Mouse (Mus musculus) liver, embryonic 14.5 days (tissue): ENCODE data around the gene Poll. TPM values are rescaled to one million over a fixed set of nuclear protein-coding genes. Genes with fewer than 3 reads are reported as not detected.

ENCODE experiments used
- ATAC-seq: fragments of 200-750 bp; cut with Nextera tagmentation; 2 replicates; pipeline ENCODE4 v1.8.0; 2017; ENCODE audit warnings: moderate number of reproducible peaks, mild to moderate bottlenecking, moderate library complexity; ENCODE audit not compliant: insufficient read depth
- DNase-seq, 3 experiments: peaks; one replicate each; pipeline ENCODE4 v3.0.0-alpha.2; 2012 to 2013; ENCODE audit warnings: low read depth in 3 of 3, low spot score in 3 of 3
- H3K27ac ChIP-seq: fragments of 300-500 bp; sonication (generic); 2 replicates; pipeline ENCODE4 v1.5.1; 2014; ENCODE audit warnings: moderate library complexity, mild to moderate bottlenecking, control low read depth, inconsistent platforms
- H3K27me3 ChIP-seq: fragments of 300-500 bp; sonication (generic); 2 replicates; pipeline ENCODE4 v1.6.1; 2014; ENCODE audit warnings: mild to moderate bottlenecking, low read length, moderate library complexity; ENCODE audit not compliant: control insufficient read depth, insufficient read depth
- H3K36me3 ChIP-seq: fragments of 300-500 bp; sonication (generic); replicated peaks from 2 replicates; pipeline ENCODE4 v1.6.1; 2014; ENCODE audit warnings: low read depth; ENCODE audit not compliant: control insufficient read depth, insufficient read depth
- H3K4me1 ChIP-seq, 2 experiments: fragments of 200-500 bp in 1 of 2; fragments of 300-500 bp in 1 of 2; sonication (generic) in 1 of 2; replicated peaks; 2 replicates each; pipeline ENCODE4 v1.6.1; 2012 to 2014; ENCODE audit warnings: antibody characterized with exemption in 1 of 2, inconsistent platforms in 1 of 2, low read length in 1 of 2; ENCODE audit not compliant: control insufficient read depth in 2 of 2, insufficient read depth in 2 of 2
- H3K4me2 ChIP-seq: fragments of 300-500 bp; sonication (generic); 2 replicates; pipeline ENCODE4 v1.6.1; 2014; ENCODE audit warnings: low read depth, mild to moderate bottlenecking, control low read depth, moderate library complexity
- H3K4me3 ChIP-seq, 2 experiments: fragments of 200-500 bp in 1 of 2; fragments of 300-500 bp in 1 of 2; sonication (generic) in 1 of 2; 2 replicates each; pipeline ENCODE4 v1.5.1; 2012 to 2014; ENCODE audit warnings: low read depth in 2 of 2, low read length in 2 of 2, mild to moderate bottlenecking in 2 of 2, control low read depth in 1 of 2, inconsistent platforms in 1 of 2, moderate library complexity in 1 of 2; ENCODE audit not compliant: insufficient read depth in 1 of 2
- H3K9ac ChIP-seq: fragments of 300-500 bp; sonication (generic); replicated peaks from 2 replicates; pipeline ENCODE4 v1.6.1; 2014; ENCODE audit warnings: mild to moderate bottlenecking, control low read depth, moderate library complexity
- H3K9me3 ChIP-seq: fragments of 300-500 bp; sonication (generic); 2 replicates; pipeline ENCODE4 v1.6.1; 2016; ENCODE audit warnings: low read length, mixed read lengths; ENCODE audit not compliant: control insufficient read depth
- CTCF ChIP-seq: IDR thresholded peaks from 2 replicates; pipeline ENCODE4 v1.5.1; 2016; ENCODE audit warnings: antibody characterized with exemption, low read depth, control low read depth
- EP300 ChIP-seq: IDR thresholded peaks from 2 replicates; pipeline ENCODE4 v1.6.1; 2016; ENCODE audit warnings: antibody characterized with exemption, low read depth
- WGBS: fragments of 180-500 bp; shearing (Covaris S2); extraction: QIAGEN DNeasy Blood & Tissue Kit; methylation state at CpG from one replicate; pipeline ENCODE4 v1.1.7; 2014; ENCODE audit not compliant: insufficient replicate concordance; 5-methylcytosine and 5-hydroxymethylcytosine counted together
- polyA plus RNA-seq, 2 experiments: library from polyadenylated mRNA; depleted of rRNA in 1 of 2; stranded (reverse) in 1 of 2; unstranded in 1 of 2; fragments of >200 nt; fragmentation: Nextera tagmentation in 1 of 2; extraction: Ambion mirVana in 1 of 2; gene quantifications; 2 replicates each; pipeline versions ENCODE4 v1.2.1 to v1.2.3; 2012 to 2014

The Poll gene
- polyA plus RNA-seq, 2 experiments: 3.7 to 4.1 TPM

GRCm38 (mm10) chr19:45531554-45531953, 28.8 kb downstream of the Poll start:
- WGBS: 88% methylated on average over 6 of the region's 6 CpGs
- Histone ChIP-seq H3K36me3 (peaks cover 28% of the 10 kb centered on the region), H3K4me3 (no peak overlapping the region), H3K4me1 (peaks cover 0 to 19% of the 10 kb centered on the region in 2 experiments; a peak in 3 of 4 replicates), H3K4me2 (no peak overlapping the region), H3K27me3 (no peaks in the 10 kb centered on the region), H3K9ac (no peak overlapping the region), H3K27ac (no peak overlapping the region), H3K9me3 (no peaks in the 10 kb centered on the region)
- no peak for TF ChIP-seq CTCF
- TF ChIP-seq EP300: no peak
- ATAC-seq (no peak), DNase-seq (no peak)

DNA sequence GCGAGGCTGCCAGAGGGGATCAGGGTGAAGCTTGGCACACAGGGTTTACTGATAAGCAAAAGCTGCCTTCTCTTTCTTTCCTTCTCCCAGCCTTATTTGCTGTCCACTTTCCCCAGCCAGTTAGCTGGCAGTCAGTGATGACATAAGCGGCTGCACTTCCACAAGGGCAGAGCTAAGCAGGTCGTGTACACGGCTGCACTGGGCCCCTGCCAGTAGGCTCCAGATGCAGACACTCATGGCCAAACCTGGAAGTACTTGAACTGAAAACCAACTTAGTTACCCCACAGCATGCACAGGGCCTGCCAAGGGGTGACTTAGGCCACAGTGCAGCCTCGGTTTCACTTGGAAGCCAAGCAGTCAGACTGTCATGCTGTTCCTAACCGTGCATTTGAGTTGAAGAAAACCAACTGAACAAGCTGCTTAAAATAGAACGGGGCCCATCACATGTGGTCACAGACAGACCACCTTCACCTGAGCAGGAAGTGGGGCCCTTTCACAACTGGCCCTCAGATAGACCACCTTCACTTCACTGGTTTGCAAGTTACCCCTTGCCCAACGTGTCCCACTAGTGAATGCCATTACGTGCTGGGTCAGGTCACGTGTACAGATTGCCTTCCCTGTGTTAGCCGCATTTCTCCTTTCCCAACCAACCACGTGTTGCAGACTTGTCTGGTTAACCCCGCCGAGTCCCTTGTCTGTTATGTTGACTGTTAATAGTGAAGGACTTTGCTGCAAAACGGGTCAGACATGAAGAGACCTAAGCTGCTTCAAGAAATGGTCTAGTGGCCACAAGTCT, 29.9 kb downstream of the Poll start:
- DNase-seq (no peak), ATAC-seq (no peak)
- Histone ChIP-seq H3K4me3 (no peak overlapping the region), H3K36me3 (peaks cover 28% of the 10 kb centered on the region), H3K4me1 (peaks cover 0 to 19% of the 10 kb centered on the region in 2 experiments; a peak in 3 of 4 replicates), H3K4me2 (no peak overlapping the region), H3K9me3 (no peaks in the 10 kb centered on the region), H3K9ac (no peak overlapping the region), H3K27me3 (no peaks in the 10 kb centered on the region), H3K27ac (no peak overlapping the region)
- no peak for TF ChIP-seq CTCF
- no peak for TF ChIP-seq EP300
- WGBS: 40% methylated on average over 15 of the region's 15 CpGs

DNA sequence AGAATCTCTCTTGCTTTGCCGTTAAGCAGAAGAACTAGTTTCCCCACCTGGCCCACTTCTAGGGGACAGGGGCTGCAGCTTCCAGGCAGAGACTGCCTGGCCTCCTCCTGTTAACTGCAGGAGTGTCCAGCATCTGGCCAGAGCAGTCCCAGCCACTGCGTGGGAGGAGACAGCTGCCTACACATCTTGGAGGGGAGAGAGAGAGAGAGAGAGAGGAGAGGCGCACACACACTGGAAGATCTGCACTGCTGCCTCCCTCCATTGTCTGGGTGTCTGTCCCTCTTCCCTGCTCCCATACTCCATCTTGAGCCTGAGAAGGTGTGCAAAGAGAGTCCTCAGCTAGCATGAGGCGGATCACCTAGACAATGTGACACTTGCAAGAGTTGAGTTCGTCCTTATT, 31.0 kb downstream of the Poll start:
- Histone ChIP-seq H3K27me3 (no peaks in the 10 kb centered on the region), H3K9me3 (no peaks in the 10 kb centered on the region), H3K4me2 (no peak overlapping the region), H3K4me3 (no peak overlapping the region), H3K4me1 (peaks cover 0 to 19% of the 10 kb centered on the region in 2 experiments; a peak in 3 of 4 replicates), H3K27ac (no peak overlapping the region), H3K36me3 (peaks cover 28% of the 10 kb centered on the region), H3K9ac (no peak overlapping the region)
- 77% methylated on average over 5 of the region's 5 CpGs for WGBS
- DNase-seq (no peak), ATAC-seq (no peak)
- TF ChIP-seq CTCF: no peak

DNA sequence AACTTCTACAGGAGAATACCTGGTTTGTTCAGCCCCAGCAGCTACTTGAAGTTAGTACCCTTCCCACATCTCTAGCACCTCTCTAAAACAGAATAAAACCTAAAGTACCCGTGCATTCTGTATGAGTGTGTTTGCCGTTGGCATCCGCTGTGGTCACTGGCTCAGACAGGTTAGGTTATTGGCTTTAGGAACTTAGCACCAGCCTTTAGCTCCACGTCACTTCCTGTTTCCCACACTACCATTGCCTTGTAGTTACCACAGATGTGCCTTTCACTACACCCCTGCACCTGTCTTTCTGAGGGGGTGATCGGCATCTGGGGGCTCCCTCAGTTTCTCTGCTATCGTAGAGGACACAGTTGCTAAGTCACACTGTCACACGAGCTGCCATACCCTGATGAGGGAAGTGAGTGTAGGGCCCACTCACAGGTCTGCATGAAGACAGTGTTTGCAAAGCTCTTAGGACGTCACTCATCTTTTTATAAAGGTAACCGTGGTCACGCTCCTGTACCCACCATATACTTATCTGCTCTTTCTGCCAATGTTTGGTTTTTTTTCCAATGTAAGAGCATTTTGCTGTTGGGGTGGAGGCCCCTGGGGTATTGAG, 32.3 kb downstream of the Poll start:
- Histone ChIP-seq H3K9ac (no peak overlapping the region), H3K27me3 (no peaks in the 10 kb centered on the region), H3K9me3 (no peaks in the 10 kb centered on the region), H3K4me1 (peaks cover 0 to 19% of the 10 kb centered on the region in 2 experiments; a peak in 3 of 4 replicates), H3K4me2 (no peak overlapping the region), H3K4me3 (no peak overlapping the region), H3K27ac (no peak overlapping the region), H3K36me3 (peaks cover 31% of the 10 kb centered on the region)
- DNase-seq: no peak
- no peak for ATAC-seq
- WGBS: 33% methylated on average over 10 of the region's 10 CpGs
- no peak for TF ChIP-seq CTCF
- TF ChIP-seq EP300: no peak

DNA sequence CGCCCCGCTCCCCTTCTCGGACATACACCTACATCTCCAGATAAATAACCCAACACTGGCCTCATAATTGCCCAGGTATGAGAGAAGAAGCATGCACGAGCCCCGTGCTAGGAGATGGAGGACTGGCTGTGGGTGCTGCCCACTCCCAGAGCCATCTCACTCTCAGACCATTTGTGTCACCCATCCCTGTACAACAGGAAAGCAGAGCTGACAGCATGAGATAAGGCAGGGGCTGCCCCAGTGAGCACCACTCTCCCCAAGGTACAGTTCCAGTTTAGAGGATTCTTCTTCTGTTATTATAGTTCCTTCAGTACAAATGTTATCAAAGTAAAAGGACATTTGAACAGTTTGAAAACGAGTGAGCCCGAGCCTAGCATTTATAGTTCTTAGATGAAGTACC, 32.9 kb downstream of the Poll start:
- WGBS: 43% methylated on average over 7 of the region's 7 CpGs
- TF ChIP-seq CTCF (no peak), EP300 (no peak)
- Histone ChIP-seq H3K27me3 (no peaks in the 10 kb centered on the region), H3K4me2 (no peak overlapping the region), H3K36me3 (peaks cover 38% of the 10 kb centered on the region), H3K4me3 (no peak overlapping the region), H3K27ac (no peak overlapping the region), H3K9me3 (no peaks in the 10 kb centered on the region), H3K4me1 (peaks cover 0 to 19% of the 10 kb centered on the region in 2 experiments; a peak in 3 of 4 replicates), H3K9ac (no peak overlapping the region)
- DNase-seq (no peak), ATAC-seq (peak; percentile 63; the same call in 1 of the 2 replicates)
